Mouse (Mus musculus): ENCODE measurements around the gene Csf1. TPM values are rescaled to one million over a fixed set of nuclear protein-coding genes. Genes with fewer than 3 reads are reported as not detected.

Gene Csf1
- polyA plus RNA-seq, 1 experiment from 2014 or later = 7.8 TPM

- Histone ChIP-seq H3K4me3 (replicated peaks; ENCODE audit: low read depth, low read length) (no peak overlapping the region), H3K36me3 (ENCODE audit: insufficient read depth, low read length) (peaks cover 14% of the 10 kb centered on the region; the same call in 1 of the 2 replicates), H3K27me3 (ENCODE audit: insufficient read depth, low read length) (no peaks in the 10 kb centered on the region), H3K9ac (ENCODE audit: low read depth, low read length) (no peak overlapping the region), H3K27ac (no peak overlapping the region), H3K4me1 (replicated peaks; ENCODE audit: insufficient read depth, low read length) (peaks cover 28% of the 10 kb centered on the region), H3K9me3 (replicated peaks; ENCODE audit: low read length) (no peaks in the 10 kb centered on the region), H3K4me2 (ENCODE audit: low read length) (no peak overlapping the region)
- DNase-seq (ENCODE audit: low spot score) (no peak), ATAC-seq (replicated peaks; ENCODE audit: low FRiP score, low read depth) (no peak)
- TF ChIP-seq CTCF (IDR thresholded peaks at IDR 0.05; ENCODE audit: low read depth) = no peak
- 65% methylated on average over 3 of the region's 3 CpGs for WGBS
Observed at GRCm38 (mm10) chr3:107746026-107746425, 14.2 kb downstream of the Csf1 start.

GRCm38 (mm10) chr3:107743650-107744049, 16.6 kb downstream of the Csf1 start:
- ATAC-seq (replicated peaks; ENCODE audit: low FRiP score, low read depth) = no peak
- no peak for TF ChIP-seq CTCF (IDR thresholded peaks at IDR 0.05; ENCODE audit: low read depth)
- Histone ChIP-seq H3K4me1 (replicated peaks; ENCODE audit: insufficient read depth, low read length) (peaks cover 41% of the 10 kb centered on the region), H3K9me3 (replicated peaks; ENCODE audit: low read length) (no peaks in the 10 kb centered on the region), H3K4me3 (replicated peaks; ENCODE audit: low read depth, low read length) (no peak overlapping the region), H3K36me3 (ENCODE audit: insufficient read depth, low read length) (0 out of 2 replicates have a peak, but pooled peaks cover 3% of the 10 kb centered on the region), H3K9ac (ENCODE audit: low read depth, low read length) (no peak overlapping the region), H3K4me2 (ENCODE audit: low read length) (no peak overlapping the region), H3K27ac (no peak overlapping the region), H3K27me3 (ENCODE audit: insufficient read depth, low read length) (no peaks in the 10 kb centered on the region)
- DNase-seq (ENCODE audit: low spot score) = no peak
- WGBS = 71% methylated on average over 1 of the region's 1 CpGs

GRCm38 (mm10) chr3:107743107-107743506, 17.2 kb downstream of the Csf1 start:
- Histone ChIP-seq H3K4me3 (replicated peaks; ENCODE audit: low read depth, low read length) (no peak overlapping the region), H3K27ac (no peak overlapping the region), H3K4me2 (ENCODE audit: low read length) (no peak overlapping the region), H3K27me3 (ENCODE audit: insufficient read depth, low read length) (no peaks in the 10 kb centered on the region), H3K4me1 (replicated peaks; ENCODE audit: insufficient read depth, low read length) (peaks cover 41% of the 10 kb centered on the region), H3K9ac (ENCODE audit: low read depth, low read length) (no peak overlapping the region), H3K36me3 (ENCODE audit: insufficient read depth, low read length) (0 out of 2 replicates have a peak, but pooled peaks cover 3% of the 10 kb centered on the region), H3K9me3 (replicated peaks; ENCODE audit: low read length) (no peaks in the 10 kb centered on the region)
- DNase-seq (ENCODE audit: low spot score) (peak; percentile 65), ATAC-seq (replicated peaks; ENCODE audit: low FRiP score, low read depth) (no peak; the same call in 1 of the 2 replicates)
- WGBS = 32% methylated on average over 3 of the region's 3 CpGs
- TF ChIP-seq CTCF (IDR thresholded peaks at IDR 0.05; ENCODE audit: low read depth) = no peak

GRCm38 (mm10) chr3:107742071-107742710, 18.1 kb downstream of the Csf1 start:
- H3K36me3 ChIP-seq (ENCODE audit: insufficient read depth, low read length) = 0 out of 2 replicates have a peak, but pooled peaks cover 3% of the 10 kb centered on the region

GRCm38 (mm10) chr3:107741387-107741786, 18.9 kb downstream of the Csf1 start:
- no peak for TF ChIP-seq CTCF (IDR thresholded peaks at IDR 0.05; ENCODE audit: low read depth)
- ATAC-seq (replicated peaks; ENCODE audit: low FRiP score, low read depth) (no peak), DNase-seq (ENCODE audit: low spot score) (no peak)
- Histone ChIP-seq H3K27me3 (ENCODE audit: insufficient read depth, low read length) (no peaks in the 10 kb centered on the region), H3K27ac (peak overlapping the region; percentile 68), H3K9ac (ENCODE audit: low read depth, low read length) (no peak overlapping the region), H3K4me1 (replicated peaks; ENCODE audit: insufficient read depth, low read length) (peaks cover 41% of the 10 kb centered on the region), H3K4me3 (replicated peaks; ENCODE audit: low read depth, low read length) (no peak overlapping the region), H3K4me2 (ENCODE audit: low read length) (no peak overlapping the region), H3K9me3 (replicated peaks; ENCODE audit: low read length) (no peaks in the 10 kb centered on the region), H3K36me3 (ENCODE audit: insufficient read depth, low read length) (no peaks in the 10 kb centered on the region)

More at GRCm38 (mm10) chr3:107742071-107742710, 18.1 kb downstream of the Csf1 start:
- Histone ChIP-seq H3K4me3 (replicated peaks; ENCODE audit: low read depth, low read length) (no peak overlapping the region), H3K4me1 (replicated peaks; ENCODE audit: insufficient read depth, low read length) (peaks cover 41% of the 10 kb centered on the region), H3K9me3 (replicated peaks; ENCODE audit: low read length) (no peaks in the 10 kb centered on the region), H3K27me3 (ENCODE audit: insufficient read depth, low read length) (no peaks in the 10 kb centered on the region), H3K9ac (ENCODE audit: low read depth, low read length) (0 out of 2 replicates have a peak overlapping the region, but pooled peaks have one; percentile 1), H3K4me2 (ENCODE audit: low read length) (no peak overlapping the region), H3K27ac (no peak overlapping the region)
- ATAC-seq (replicated peaks; ENCODE audit: low FRiP score, low read depth) = no peak
- DNase-seq (ENCODE audit: low spot score) = no peak
- no peak for TF ChIP-seq CTCF (IDR thresholded peaks at IDR 0.05; ENCODE audit: low read depth)
- 90% methylated on average over 10 of the region's 10 CpGs for WGBS

GRCm38 (mm10) chr3:107740578-107741207, 19.6 kb downstream of the Csf1 start:
- no peaks in the 10 kb centered on the region for H3K9me3 ChIP-seq (replicated peaks; ENCODE audit: low read length)
- no peak overlapping the region for H3K4me3 ChIP-seq (replicated peaks; ENCODE audit: low read depth, low read length)
- peak; percentile 89 for ATAC-seq (replicated peaks; ENCODE audit: low FRiP score, low read depth)
- H3K9ac ChIP-seq (ENCODE audit: low read depth, low read length) = no peak overlapping the region
- WGBS = 10% methylated on average over 6 of the region's 6 CpGs
- 0 out of 2 replicates have a peak overlapping the region, but pooled peaks have one; percentile 10 for H3K4me2 ChIP-seq (ENCODE audit: low read length)
- 0 out of 2 replicates have a peak, but pooled peaks have one; percentile 8 for TF ChIP-seq CTCF (IDR thresholded peaks at IDR 0.05; ENCODE audit: low read depth)
- DNase-seq (ENCODE audit: low spot score) = peak; percentile 93
- H3K36me3 ChIP-seq (ENCODE audit: insufficient read depth, low read length) = no peaks in the 10 kb centered on the region
- peaks cover 41% of the 10 kb centered on the region for H3K4me1 ChIP-seq (replicated peaks; ENCODE audit: insufficient read depth, low read length)
- no peaks in the 10 kb centered on the region for H3K27me3 ChIP-seq (ENCODE audit: insufficient read depth, low read length)
- peak overlapping the region; percentile 68 for H3K27ac ChIP-seq

Data from kidney, postnatal 0 days (tissue).